Mouse (Mus musculus): ENCODE results near the gene Smoc1. TPM values are rescaled to one million over a fixed set of nuclear protein-coding genes. Genes with fewer than 3 reads are reported as not detected.
A peak's percentile ranks its signal among the peaks of the same experiment; 100 is the strongest.

Gene Smoc1
- 0.23 TPM in 1 of 2 replicates, not detected in the other for total RNA-seq (2017)

GRCm38 (mm10) chr12:81026277-81026994, at the start of gene Smoc1:
Gene Smoc1, plus strand, starts transcription at chr12:81026808.
- no peak for ATAC-seq (ENCODE audit: extremely low read depth, insufficient number of reproducible peaks, low FRiP score, poor library complexity, severe bottlenecking)

- peak; percentile 56; the same call in 1 of the 2 replicates for ATAC-seq (ENCODE audit: extremely low read depth, insufficient number of reproducible peaks, low FRiP score, poor library complexity, severe bottlenecking)
Observed at GRCm38 (mm10) chr12:80982326-80982725, 44.3 kb upstream of the Smoc1 start.

- ATAC-seq (ENCODE audit: extremely low read depth, insufficient number of reproducible peaks, low FRiP score, poor library complexity, severe bottlenecking) = no peak
Observed at GRCm38 (mm10) chr12:80983695-80984094, 42.9 kb upstream of the Smoc1 start.

- no peak for ATAC-seq (ENCODE audit: extremely low read depth, insufficient number of reproducible peaks, low FRiP score, poor library complexity, severe bottlenecking)
Observed at GRCm38 (mm10) chr12:80986628-80987027, 40.0 kb upstream of the Smoc1 start.

- no peak for ATAC-seq (ENCODE audit: extremely low read depth, insufficient number of reproducible peaks, low FRiP score, poor library complexity, severe bottlenecking)
Observed at GRCm38 (mm10) chr12:80988286-80988685, 38.3 kb upstream of the Smoc1 start.

GRCm38 (mm10) chr12:80990901-80991445, 35.6 kb upstream of the Smoc1 start:
- no peak for ATAC-seq (ENCODE audit: extremely low read depth, insufficient number of reproducible peaks, low FRiP score, poor library complexity, severe bottlenecking)

GRCm38 (mm10) chr12:80991806-80992205, 34.8 kb upstream of the Smoc1 start:
- ATAC-seq (ENCODE audit: extremely low read depth, insufficient number of reproducible peaks, low FRiP score, poor library complexity, severe bottlenecking) = peak; percentile 34; the same call in 1 of the 2 replicates

GRCm38 (mm10) chr12:80992540-80993122, 34.0 kb upstream of the Smoc1 start:
- ATAC-seq (ENCODE audit: extremely low read depth, insufficient number of reproducible peaks, low FRiP score, poor library complexity, severe bottlenecking) = no peak

- ATAC-seq (ENCODE audit: extremely low read depth, insufficient number of reproducible peaks, low FRiP score, poor library complexity, severe bottlenecking) = no peak
Observed at GRCm38 (mm10) chr12:80993773-80994172, 32.8 kb upstream of the Smoc1 start.

GRCm38 (mm10) chr12:80995326-80995725, 31.3 kb upstream of the Smoc1 start:
- no peak for ATAC-seq (ENCODE audit: extremely low read depth, insufficient number of reproducible peaks, low FRiP score, poor library complexity, severe bottlenecking)

GRCm38 (mm10) chr12:80997652-80998051, 29.0 kb upstream of the Smoc1 start:
- no peak for ATAC-seq (ENCODE audit: extremely low read depth, insufficient number of reproducible peaks, low FRiP score, poor library complexity, severe bottlenecking)

GRCm38 (mm10) chr12:80998528-80999221, 27.9 kb upstream of the Smoc1 start:
- no peak for ATAC-seq (ENCODE audit: extremely low read depth, insufficient number of reproducible peaks, low FRiP score, poor library complexity, severe bottlenecking)

GRCm38 (mm10) chr12:81000924-81001323, 25.7 kb upstream of the Smoc1 start:
- no peak for ATAC-seq (ENCODE audit: extremely low read depth, insufficient number of reproducible peaks, low FRiP score, poor library complexity, severe bottlenecking)

- ATAC-seq (ENCODE audit: extremely low read depth, insufficient number of reproducible peaks, low FRiP score, poor library complexity, severe bottlenecking) = no peak
Observed at GRCm38 (mm10) chr12:81002841-81003635, 23.6 kb upstream of the Smoc1 start.

GRCm38 (mm10) chr12:81009813-81010212, 16.8 kb upstream of the Smoc1 start:
- ATAC-seq (ENCODE audit: extremely low read depth, insufficient number of reproducible peaks, low FRiP score, poor library complexity, severe bottlenecking) = no peak

- ATAC-seq (ENCODE audit: extremely low read depth, insufficient number of reproducible peaks, low FRiP score, poor library complexity, severe bottlenecking) = no peak
Observed at GRCm38 (mm10) chr12:81011994-81012393, 14.6 kb upstream of the Smoc1 start.

GRCm38 (mm10) chr12:81013496-81013895, 13.1 kb upstream of the Smoc1 start:
- no peak for ATAC-seq (ENCODE audit: extremely low read depth, insufficient number of reproducible peaks, low FRiP score, poor library complexity, severe bottlenecking)

- no peak for ATAC-seq (ENCODE audit: extremely low read depth, insufficient number of reproducible peaks, low FRiP score, poor library complexity, severe bottlenecking)
Observed at GRCm38 (mm10) chr12:81017624-81018023, 9.0 kb upstream of the Smoc1 start.
